Mouse (Mus musculus) mature B cell (primary cell): ENCODE data around the gene Olfr1441.

ENCODE experiments used
- in situ Hi-C: fragments of 300-500 bp; cut with MboI; formaldehyde crosslinking; loops from 2 replicates; pipeline ENCODE4 v1.14.3; 2019

Olfr1441 gene

GRCm38 (mm10) chr19:12417361-12417760 is at the start of gene Olfr1441:
TSS of gene Olfr1441 (plus strand) at chr19:12417433.
- in situ Hi-C loops, result no loop called here

GRCm38 (mm10) chr19:12373004-12373403 is 44.2 kb upstream of the Olfr1441 start:
- in situ Hi-C loops, result no loop called here

- in situ Hi-C loops, result no loop called here
These were observed 42.7 kb upstream of the Olfr1441 start for GRCm38 (mm10) chr19:12374465-12375025.

GRCm38 (mm10) chr19:12386979-12387378 is 30.3 kb upstream of the Olfr1441 start, which contains the start of gene Olfr1440:
TSS of gene Olfr1440 (plus strand) at chr19:12387279.
- in situ Hi-C loops, result no loop called here

GRCm38 (mm10) chr19:12413737-12414136 is 3.5 kb upstream of the Olfr1441 start:
- in situ Hi-C loops, result no loop called here

- in situ Hi-C loops, result no loop called here
These were observed 1.1 kb downstream of the Olfr1441 start for GRCm38 (mm10) chr19:12418312-12418711.

GRCm38 (mm10) chr19:12420555-12420954 is 3.3 kb downstream of the Olfr1441 start:
- in situ Hi-C loops, result no loop called here

GRCm38 (mm10) chr19:12421680-12422079 is 4.4 kb downstream of the Olfr1441 start:
- in situ Hi-C loops, result no loop called here

GRCm38 (mm10) chr19:12427101-12427500 is 9.9 kb downstream of the Olfr1441 start:
- in situ Hi-C loops, result loop anchor here (25.0 kb wide), 1 partner anchor 415 kb away; no protein-coding TSS in a partner anchor

- in situ Hi-C loops, result loop anchor here (25.0 kb wide), 1 partner anchor 415 kb away; no protein-coding TSS in a partner anchor
These were observed 10.4 kb downstream of the Olfr1441 start, which contains the start of gene Pfpl for GRCm38 (mm10) chr19:12427605-12428004. TSS of gene Pfpl (plus strand) at chr19:12427905.

DNA sequence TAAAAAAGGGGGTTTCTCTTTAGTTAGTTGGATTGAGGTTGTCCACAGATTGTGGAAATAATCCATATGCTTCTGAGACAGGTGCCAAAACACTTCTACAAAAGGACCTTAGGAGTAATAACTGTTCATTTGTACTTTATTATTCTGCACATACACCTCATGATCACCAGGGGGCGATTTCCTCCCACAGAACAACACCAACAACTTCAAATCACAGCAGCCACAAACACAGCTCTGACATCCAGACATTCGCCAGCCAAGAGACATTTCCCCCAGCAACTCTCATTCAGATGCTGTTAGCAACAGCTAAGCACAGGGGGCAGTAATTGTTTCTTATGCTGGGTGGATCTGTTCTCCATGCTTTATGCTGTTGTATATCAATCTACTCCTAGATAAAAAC is 15.8 kb downstream of the Olfr1441 start:
- in situ Hi-C loops, result loop anchor here (5.0 to 25.0 kb wide), 4 partner anchors 69 to 421 kb away; partner anchors contain the start of genes Dtx4, Lpxn and Zfp91

DNA sequence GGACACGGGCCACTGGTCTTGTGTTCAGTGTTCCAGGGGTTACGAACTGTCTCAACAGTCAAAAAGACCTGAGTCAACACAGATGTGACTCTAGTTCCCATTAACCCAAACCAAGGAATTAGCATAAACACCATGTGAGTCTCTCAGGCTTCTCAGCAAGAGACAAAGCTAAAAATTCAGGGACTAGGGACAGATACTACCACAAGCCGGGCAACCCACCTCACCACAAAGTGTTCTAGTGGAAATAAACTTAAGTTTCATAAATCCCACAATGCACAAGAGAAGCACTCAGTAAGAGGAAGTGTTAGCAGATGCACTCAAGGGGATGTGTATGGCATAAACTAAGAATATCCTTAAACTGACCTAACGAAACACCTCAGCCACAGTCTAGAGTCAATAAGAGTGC is 17.8 kb downstream of the Olfr1441 start:
- in situ Hi-C loops, result loop anchor here (10.0 to 25.0 kb wide), 3 partner anchors 140 to 423 kb away; partner anchors contain the start of genes Lpxn and Zfp91

- in situ Hi-C loops, result loop anchor here (10.0 to 25.0 kb wide), 3 partner anchors 139 to 424 kb away; partner anchors contain the start of genes Lpxn and Zfp91
These were observed 18.7 kb downstream of the Olfr1441 start for GRCm38 (mm10) chr19:12435750-12436524.

GRCm38 (mm10) chr19:12439581-12439980 is 22.3 kb downstream of the Olfr1441 start:
- in situ Hi-C loops, result loop anchor here (10.0 to 25.0 kb wide), 3 partner anchors 135 to 427 kb away; partner anchors contain the start of genes Lpxn and Zfp91

DNA sequence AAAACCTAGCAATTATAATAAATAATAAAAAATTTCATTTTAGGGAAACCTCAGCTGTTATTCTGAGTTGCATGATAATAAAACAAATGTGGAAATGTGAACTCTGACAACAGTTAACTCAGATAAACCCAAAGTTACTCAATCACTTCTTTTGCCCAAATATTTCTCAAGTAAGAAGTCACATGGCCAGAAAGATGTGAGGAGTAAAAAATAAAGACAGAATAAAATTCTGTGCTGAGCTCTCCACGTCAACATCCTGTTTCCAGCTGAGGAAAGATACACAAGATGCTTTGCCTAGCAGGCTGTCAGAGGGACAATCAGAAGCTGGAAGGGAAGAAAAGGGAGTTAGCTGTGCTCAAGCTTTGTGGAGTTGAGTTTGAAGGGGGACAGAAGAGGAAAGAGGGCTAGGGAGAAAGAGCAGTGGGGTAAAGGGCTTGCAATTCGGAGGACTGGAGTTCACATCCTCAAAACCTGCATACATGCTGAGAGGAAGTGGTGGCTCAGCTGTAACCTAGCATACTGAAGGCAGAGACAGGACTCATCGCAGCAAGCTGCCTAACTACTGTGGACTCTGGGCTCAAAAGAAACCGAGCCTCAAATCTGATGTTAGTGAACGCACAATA is 23.0 kb downstream of the Olfr1441 start:
- in situ Hi-C loops, result loop anchor here (25.0 kb wide), 1 partner anchor 428 kb away; no protein-coding TSS in a partner anchor

DNA sequence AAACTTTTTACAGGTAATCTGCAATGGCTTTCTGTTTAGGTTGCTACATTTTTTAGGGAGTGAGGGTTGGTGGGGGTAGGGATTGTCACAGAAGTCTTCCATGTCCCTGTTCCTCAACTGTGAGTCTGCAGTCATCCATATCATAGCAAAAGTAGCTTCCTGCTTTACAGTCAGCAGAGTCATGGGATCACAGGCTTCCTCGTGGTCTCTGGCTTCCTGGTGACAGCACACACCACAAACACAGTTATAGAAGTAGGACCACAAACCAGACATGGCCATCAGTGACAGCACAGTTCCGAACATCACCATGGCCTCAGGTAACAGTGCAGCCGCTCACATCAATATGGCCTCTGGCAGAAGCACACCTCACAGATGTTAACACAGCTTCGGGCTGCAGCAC is 25.3 kb downstream of the Olfr1441 start:
- in situ Hi-C loops, result loop anchor here (25.0 kb wide), 1 partner anchor 430 kb away; no protein-coding TSS in a partner anchor

DNA sequence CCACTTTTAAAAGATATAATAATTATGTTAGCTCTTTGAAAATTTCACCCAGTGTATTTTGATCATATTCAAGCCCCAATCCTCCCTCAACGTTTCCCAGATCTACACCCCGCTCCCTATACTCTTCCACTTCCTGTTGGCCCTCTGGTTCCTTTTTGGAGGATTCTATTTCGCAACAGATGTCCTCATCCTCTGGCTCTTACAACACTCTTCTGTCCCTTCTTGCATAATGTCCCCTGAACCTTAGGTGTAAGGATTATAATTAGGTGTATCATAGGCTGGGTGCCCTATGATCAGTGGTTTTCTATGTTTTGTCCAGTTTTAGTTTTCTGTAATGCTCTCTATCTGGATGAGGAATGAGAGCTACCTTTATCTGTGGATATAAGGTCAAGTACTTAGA is 27.8 kb downstream of the Olfr1441 start:
- in situ Hi-C loops, result loop anchor here (25.0 kb wide), 1 partner anchor 433 kb away; no protein-coding TSS in a partner anchor

DNA sequence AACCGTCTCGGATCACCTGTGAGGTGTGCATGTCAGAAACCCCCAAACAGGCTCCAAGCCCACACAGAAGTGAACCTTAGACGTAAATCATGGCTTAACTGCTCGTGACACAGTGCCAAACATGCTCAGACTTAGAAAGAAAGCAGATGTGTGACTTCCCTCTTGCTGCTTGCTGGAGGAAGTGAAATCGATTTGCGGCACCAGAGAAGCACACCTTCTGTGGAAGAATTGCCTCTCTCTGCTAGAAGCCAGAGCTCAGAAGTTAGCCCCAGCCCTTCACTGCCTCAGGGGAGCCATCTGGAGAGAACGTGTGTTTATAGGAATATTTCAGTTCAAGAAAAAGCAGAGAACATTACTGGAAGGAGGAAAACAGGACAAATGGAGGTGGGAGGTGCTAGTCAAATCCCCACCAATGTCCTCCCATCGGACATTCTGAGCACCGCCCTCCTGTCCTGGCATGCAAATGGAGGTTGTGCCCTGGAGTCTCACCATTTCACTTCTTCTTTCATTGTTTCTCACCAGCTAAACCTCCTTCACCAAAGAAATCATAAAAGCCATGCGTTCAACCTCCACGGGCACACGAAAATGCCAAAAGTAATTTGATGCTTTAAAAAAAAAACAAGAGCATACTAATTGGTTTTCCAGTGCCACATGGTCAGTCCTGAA is 40.3 kb downstream of the Olfr1441 start:
- in situ Hi-C loops, result loop anchor here (5.0 kb wide), 1 partner anchor 45 kb away; the partner anchor contains the start of gene Dtx4

GRCm38 (mm10) chr19:12459516-12459915 is 42.3 kb downstream of the Olfr1441 start:
- in situ Hi-C loops, result loop anchor here (5.0 kb wide), 1 partner anchor 43 kb away; the partner anchor contains the start of gene Dtx4

- in situ Hi-C loops, result loop anchor here (10.0 kb wide), 1 partner anchor 344 kb away; no protein-coding TSS in a partner anchor
These were observed 43.3 kb downstream of the Olfr1441 start, which contains the start of gene Mpeg1 for GRCm38 (mm10) chr19:12460282-12461249. TSS of gene Mpeg1 (plus strand) at chr19:12460779.
